Mouse (Mus musculus) kidney, postnatal 10 days (tissue): ENCODE measurements around the gene Gabrb2.

Source experiments
- DNase-seq: peaks from one replicate; pipeline ENCODE4 v3.0.0; 2021; ENCODE audit warnings: mixed read lengths

Gabrb2 gene

DNA sequence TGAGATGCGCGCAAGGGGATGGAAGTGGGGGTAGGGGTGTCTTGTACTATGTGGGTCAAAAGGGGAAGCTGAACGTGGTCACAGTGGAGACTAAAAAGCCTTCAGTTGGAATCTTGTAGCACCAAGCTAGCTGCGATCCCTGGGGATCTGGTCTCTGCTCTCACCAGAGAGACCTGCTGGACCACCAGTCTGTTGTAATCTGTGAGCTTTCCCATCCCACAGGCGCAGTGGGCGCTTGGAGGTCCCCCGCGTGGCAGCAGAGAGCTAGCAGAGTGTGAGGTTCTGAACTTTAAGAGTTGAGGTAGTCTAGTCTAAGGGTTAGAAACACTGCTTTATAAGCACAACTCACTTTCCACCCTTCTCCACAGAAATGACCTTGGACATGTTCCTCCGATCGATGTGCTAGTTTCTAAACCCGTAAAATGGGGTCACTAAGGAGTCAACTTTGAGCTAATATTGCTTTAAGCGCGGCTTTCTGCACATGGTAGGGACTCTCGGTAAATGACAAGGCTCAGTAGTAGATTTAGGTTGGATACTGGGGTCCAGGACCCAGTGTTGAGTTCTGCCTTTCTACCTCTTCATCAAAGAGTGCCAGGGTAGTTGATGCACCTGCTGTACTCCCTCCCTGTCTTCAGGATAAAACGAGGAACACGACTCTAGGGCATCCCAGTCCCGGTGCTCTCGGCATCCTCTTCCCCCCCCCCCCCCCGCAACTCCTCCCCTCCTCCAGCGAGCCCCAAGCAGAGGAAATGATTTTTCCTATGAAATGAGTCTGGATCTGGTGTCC is at the start of gene Gabrb2:
TSS of gene Gabrb2 (plus strand) at position 762 of the 787 bp plus-strand sequence.
- no peak for DNase-seq

DNA sequence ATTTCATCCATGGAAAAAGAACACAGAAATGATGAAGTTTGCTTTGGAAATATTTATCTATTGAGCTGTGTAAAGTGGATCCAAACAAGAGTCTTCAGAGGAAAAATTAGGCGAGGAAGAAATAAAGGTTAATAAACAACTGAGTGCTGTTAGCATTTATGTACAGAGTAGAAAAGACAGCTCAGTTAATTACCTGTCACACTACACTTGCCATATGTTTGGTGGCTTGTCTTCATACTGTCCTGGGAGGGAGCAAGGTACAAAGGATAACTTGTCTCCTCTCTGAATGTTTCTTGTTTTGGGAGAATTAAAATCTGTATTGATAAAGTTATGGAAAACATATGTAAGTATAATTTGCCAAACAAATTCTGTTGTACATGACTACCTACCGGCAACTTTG is 40.6 kb upstream of the Gabrb2 start:
- no peak for DNase-seq

GRCm38 (mm10) chr11:42386486-42386885 is 33.1 kb upstream of the Gabrb2 start:
- no peak for DNase-seq

DNA sequence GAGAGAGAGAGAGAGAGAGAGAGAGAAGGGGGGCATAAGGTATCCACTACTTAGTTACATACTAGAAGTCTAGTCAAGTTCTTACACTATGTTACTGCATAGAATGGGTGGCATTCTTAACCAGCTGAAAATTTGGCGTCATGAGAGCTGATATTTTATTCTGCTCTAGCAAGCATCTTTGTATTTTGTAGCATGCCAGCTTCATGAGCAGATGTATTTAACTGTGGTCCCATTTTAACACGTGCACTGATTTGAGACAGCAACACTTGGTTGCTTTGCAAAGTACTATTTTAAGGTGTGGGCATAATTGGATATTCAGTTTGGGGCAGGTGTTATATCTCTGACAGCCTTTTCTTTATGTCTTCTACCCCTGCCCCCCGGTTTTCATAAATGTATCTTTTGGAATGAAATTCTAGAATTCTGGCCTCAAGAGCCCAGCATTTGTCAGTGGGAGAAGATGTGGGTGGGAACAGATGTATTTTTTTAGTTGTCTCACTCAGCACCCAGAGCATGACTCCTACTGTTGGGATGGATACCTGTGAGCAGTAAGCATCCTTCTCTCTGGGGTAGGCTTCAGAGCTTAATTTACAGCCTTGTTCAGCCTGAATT is 28.8 kb upstream of the Gabrb2 start:
- no peak for DNase-seq

DNA sequence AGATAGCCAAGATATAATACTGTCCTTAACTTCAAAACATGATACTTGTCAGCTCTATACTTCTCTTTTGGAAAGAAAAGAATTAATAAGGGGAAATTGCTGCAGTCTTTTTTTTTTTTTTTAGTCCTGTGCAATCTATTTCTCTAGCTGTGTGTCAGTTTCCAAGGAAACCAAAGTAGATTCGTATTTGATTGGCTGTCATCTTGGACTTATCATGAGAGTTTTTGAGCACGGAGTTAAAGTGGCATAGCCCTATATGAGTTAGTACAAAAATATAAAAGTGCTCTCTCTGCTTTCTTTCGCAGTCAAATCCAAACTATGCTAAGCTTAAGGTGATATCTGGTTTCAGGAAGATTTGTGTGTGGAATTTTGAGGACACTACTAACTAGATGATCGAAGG is 26.1 kb upstream of the Gabrb2 start:
- no peak for DNase-seq

DNA sequence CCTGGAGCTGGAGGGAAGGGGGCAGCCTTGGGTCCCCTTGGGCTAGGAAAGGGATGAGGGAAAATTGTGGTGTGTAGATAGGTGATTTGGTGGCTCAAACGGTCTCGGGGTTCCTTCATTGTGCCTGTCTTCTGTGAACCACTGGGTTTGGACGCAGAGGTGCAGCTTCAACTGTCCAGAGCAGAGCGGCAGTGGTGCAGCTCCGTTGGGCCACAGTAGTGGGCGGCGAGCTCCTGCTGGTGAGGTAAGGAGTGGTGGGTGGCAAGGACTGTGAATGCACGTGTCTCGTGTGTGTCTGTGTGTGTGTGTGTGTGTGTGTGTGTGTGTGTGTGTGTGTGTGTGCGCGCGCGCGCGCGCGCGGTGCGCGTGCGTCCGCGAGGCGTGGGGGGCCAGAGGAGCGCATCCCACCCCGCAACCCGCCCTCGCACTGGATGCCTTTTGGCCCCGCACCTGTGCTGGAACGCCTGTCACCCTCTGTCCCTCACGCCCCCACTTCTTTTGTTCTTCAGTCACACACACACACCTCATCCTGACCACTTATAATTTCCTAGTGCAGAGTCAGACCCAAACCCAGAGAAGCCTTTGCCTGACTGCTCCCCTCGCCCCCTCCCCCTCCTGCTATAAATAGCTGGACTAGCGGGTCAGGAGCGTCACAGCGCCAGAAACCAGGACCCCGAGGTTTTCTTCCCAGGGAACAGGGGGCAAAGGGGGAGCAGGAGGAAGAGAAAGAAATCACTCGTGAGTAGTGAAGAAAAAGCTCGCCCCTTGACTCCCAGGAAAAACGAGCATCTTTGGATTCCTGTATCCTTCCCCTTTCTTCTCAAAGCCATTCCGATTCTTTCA is 455 bp downstream of the Gabrb2 start:
- peak; percentile 18 for DNase-seq

DNA sequence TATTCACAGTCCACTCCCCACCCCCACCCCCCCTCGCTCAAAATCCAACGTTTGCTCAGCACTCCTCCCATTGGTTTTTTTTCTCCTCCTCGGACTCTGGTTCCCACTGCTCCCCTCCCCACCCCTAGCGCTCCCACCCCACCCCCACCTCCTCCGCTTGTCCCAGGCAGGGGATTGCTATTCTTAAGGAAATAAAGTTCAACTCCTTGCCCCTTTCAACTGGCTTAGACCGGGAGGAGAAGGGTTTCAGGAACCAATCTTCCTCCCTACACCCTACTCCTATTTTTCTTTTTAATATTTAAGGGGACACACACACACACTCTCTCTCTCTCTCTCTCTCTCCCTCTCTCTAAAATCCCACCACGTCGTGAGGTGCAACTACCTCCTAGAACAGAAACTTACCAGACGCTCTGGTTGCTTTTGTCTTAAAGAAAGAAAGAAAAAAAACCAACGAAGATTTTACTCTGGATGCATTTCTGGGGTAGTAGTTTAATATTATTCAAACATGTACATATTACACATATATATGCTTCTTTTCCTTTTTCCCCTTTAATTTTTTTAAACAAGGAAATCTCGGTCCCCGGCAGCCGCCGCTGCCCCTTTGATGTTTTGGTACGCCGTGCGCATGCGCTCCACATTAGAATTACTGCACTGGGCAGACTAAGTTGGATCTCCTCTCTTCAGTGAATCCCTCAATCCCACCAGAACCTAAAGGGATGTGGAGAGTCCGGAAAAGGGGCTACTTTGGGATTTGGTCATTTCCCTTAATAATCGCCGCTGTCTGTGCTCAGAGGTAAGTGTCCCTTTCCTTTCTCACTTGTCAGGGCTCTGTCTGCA is 1.3 kb downstream of the Gabrb2 start:
- DNase-seq: peak; percentile 58

- DNase-seq: peak; percentile 50
These were observed 3.7 kb downstream of the Gabrb2 start for GRCm38 (mm10) chr11:42423231-42423630.

DNA sequence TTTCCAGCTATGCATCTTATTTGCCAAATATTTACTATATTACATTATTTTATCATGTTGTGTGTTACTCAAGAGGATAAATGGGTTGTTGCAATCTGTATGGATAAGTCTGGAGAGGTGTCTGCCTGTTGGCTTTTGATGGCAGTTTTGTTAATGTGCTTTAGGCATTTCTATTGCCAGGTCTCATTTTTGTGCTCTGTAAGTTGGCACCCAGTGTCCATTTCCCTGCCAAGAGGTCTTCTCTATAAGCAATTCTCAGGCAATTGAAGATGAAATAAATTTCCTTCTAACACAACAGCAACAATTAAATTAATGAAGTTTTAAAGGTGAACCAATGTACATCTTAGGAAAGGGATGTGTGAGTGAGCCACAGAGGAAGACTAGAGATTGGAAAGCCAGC is 11.9 kb downstream of the Gabrb2 start:
- DNase-seq: no peak

GRCm38 (mm10) chr11:42438978-42439377 is 19.4 kb downstream of the Gabrb2 start:
- DNase-seq: no peak

DNA sequence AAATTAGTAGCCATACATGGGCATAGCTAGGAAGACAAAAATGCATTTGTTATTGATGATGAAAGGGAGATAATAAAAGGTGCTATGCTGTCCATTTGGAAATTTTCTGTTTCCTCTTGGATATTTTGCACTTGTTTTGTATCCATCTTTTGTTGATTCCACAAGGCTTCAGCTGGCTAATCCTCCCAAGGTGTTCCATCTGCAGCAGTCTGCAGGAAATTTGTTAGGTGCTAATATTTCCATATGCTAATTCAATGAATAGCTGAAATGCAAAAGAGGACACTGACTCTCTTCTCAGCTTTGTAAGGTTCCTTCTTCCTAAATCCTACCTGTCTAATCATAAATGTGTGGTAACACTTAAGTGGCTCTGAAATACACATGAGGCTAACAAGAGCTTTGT is 24.1 kb downstream of the Gabrb2 start:
- no peak for DNase-seq

- no peak for DNase-seq
These were observed 29.4 kb downstream of the Gabrb2 start for GRCm38 (mm10) chr11:42448929-42449328.

DNA sequence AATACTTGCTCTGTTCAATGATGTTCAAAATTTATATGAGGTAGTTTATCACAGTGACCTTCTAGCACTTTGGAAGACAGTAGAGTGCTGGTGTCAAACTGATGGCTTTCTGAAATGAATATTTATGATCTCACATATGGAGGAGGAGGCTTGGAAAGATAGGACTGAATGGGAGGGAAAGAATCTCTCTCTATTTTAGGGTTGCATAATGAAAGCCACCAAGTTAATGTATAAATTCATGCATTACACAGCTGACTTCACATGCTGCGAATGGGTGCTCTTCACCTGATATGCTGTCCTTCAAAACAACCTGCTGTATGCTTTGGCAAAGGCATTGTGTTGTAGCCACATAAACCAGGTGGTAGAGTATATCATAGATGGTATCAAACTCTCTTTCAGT is 44.6 kb downstream of the Gabrb2 start:
- DNase-seq: no peak

DNA sequence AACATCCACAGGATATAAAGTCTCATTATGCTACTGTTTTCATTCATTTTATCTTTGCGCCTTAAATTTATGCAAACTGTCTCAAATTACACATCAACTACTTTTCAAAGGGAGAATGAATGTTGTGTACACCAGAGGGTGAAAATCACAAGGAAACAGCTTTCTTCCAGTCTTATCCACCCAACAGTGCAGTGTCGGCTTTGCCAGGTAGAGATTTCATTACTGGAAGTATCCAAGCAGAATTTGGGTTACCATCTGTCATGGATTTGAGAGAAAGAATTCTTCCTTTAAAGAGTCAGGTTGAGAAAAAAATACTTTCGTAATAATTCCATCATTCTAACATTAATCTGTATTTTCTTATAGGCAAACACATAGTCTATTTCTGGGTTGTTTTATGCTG is 48.8 kb downstream of the Gabrb2 start:
- DNase-seq: no peak

DNA sequence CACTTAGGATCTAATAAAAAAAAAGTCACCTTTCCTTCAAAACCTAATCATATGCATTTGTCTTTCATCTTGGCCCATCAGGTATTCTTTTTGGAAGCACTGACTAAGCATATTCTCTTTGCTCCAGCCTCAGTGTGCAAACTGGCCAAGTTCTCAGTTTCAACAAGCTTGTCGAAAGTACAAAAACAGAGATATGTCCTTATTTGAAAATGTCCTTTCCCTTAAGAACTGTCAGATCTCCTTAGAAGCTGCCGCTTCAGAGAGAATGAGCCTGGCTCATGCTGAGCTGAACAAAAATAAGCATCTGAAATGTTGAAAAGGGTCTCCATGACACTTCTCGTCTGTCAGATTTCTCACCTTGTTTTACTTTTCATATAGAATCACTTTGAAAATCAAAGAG is 55.0 kb downstream of the Gabrb2 start:
- DNase-seq: no peak

- DNase-seq: no peak
These were observed 68.1 kb downstream of the Gabrb2 start for GRCm38 (mm10) chr11:42487625-42488024.

DNA sequence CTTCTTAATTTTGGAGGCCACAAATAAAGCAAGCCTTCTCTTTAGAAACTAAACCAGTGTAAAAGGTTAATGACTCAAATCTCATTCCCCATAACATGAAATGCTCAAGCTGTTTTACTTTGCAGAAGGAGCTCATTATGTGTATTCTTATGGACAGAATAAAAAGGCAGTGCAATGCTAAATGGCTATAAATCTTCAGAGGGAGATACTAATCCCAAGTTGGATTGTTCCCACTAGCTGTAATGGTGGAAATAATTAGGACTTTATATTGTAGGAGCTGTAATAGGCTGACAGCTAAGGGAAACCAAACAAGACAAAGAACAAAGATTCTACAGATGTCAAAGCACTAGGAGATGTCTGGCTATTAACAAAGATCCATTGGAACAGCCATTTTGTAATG is 81.6 kb downstream of the Gabrb2 start:
- no peak for DNase-seq

DNA sequence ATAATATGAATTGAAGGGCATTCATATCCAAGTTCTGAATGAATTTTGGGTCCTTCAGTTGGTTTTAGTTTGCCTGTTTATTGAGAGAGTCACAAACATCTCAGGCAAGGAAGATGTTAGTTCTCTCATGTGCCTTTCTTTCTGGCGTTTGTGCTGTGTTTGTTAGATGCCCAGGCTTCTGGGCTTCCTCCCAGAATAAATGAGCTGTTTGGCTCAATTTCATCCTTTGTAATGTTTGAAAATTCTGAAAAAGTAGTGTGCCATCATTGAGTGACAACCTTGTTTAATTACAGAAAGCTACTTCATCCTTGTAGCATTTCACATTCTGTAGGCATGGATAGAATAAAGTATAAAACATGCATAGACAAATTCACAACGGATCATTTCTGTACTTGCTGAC is 85.9 kb downstream of the Gabrb2 start:
- DNase-seq: no peak

DNA sequence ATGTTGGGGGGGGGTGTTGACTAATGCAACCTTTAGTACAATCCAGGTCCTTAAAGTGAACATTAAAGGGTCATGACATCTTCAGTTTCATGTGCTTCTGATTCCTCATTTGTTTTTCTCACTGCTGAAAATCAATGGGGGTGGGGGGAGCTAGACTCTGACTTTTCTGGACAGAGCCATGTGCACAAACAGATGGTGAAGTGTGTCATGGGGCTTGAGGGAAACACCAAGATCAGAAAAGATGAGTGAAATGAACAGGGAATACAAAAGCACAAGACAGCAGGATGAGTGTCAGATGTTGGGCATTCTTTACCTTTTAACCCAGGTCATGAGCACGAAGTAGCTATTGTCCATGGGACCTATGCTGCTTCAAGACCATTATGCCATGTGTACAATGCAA is 86.4 kb downstream of the Gabrb2 start:
- DNase-seq: no peak

- DNase-seq: no peak
These were observed 102.4 kb downstream of the Gabrb2 start for GRCm38 (mm10) chr11:42521960-42522359.

GRCm38 (mm10) chr11:42528226-42528881 is 108.8 kb downstream of the Gabrb2 start:
- no peak for DNase-seq

DNA sequence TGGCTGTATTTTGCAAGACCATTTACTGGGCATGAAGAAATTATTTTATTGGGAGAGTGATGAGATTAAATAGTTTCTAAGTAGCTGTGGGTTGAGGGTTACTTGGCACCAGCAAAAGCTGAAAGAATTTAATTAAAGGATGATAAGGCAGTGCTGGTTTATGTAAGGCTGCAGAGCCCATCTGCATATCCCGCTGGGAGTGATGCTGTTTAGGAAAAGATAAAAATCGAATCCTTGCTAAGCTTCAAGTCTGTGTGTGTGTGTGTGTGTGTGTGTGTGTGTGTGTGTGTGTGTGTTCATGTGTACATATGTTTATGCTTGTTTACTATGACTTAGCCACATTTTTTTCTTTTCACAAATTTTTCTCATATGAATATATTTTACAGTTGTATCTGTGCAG is 113.0 kb downstream of the Gabrb2 start:
- no peak for DNase-seq
